Mouse (Mus musculus) cerebellum, adult 8-10 months (tissue): ENCODE measurements at regions not wholly inside any gene's neighbourhood (a gene's known extent, or its start where the extent isn't known, plus 50 kb on each side); places are given as distances from the start of the nearest gene placed in this dataset.

Experiments
- DNase-seq: peaks from one replicate; pipeline ENCODE4 v3.0.0; 2022

GRCm38 (mm10) chr12:110087812-110088211, 191.1 kb upstream of the Dio3 start:
- DNase-seq, result no peak

- DNase-seq, result no peak
Measured at GRCm38 (mm10) chr12:110102186-110102585, 176.7 kb upstream of the Dio3 start.

DNA sequence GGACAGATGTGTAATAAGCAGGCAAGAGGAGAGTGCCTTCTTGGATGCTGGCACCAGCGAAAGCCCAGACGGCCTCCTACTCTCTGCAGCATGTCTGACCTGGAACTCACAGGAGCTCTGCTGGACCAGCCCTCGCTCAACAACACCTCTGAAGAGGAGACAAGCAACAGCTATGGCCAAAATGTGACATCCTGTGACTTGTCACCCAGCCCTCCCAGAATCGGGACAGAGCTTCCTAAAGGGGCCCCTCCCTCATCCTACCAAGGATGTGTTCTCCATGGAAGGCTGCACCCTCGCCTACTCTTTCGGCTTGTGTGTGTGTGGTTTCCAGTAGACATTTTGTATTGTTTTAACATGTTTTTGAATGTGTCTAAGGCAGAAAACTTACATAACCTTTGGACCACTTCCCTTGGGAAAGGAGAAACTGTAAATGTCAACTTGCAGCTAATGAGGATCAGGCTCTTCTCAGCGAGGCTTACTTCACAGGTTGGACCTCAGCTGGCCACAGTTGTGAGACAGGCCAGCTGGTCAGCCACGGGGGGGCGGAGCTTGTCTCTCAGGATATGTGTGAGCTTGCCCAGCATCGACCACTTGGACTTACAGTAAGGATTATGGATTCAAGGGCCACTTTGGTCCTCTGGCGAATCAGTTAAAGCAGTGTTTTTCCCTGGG, 166.7 kb upstream of the Dio3 start:
- DNase-seq, result no peak

DNA sequence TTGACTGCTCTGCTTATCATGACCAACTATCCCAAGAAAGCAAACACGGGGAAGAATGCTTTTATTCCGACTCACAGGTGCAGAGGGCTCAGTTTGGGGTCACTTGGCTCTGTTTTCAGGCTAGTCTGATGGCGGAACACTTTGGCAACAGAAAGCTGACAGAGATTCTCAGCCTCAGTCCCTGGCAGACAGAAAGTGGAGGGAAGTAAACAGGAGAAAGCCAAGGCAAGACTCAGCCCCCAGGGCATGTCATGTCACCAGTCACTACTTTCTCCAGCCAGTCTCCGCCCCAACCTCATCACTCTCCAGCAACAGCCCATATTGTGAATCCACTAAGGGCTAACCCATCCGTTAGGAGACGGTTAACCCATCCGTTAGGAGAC, 166.2 kb upstream of the Dio3 start:
- no peak for DNase-seq

GRCm38 (mm10) chr12:110120141-110120540, 158.7 kb upstream of the Dio3 start:
- no peak for DNase-seq

DNA sequence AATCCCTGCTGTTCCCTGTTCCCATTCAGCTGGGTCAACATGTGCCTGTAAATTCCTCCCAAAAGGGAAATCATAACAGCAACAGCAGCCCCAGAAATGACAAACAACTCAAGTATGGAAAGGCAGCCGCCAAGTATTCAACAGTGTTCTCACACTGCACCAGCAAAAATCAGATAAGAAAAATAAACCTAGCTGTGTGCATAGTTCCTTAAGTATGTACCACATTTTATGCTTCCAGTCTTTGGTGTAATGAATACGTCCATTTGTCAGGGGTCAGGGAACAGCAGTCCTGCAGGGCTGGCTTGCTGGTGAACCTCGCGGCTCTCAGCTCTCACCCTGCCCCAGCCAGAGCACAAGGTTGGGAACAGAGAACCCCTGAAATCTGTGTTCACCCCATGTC, 155.9 kb upstream of the Dio3 start:
- DNase-seq, result no peak

DNA sequence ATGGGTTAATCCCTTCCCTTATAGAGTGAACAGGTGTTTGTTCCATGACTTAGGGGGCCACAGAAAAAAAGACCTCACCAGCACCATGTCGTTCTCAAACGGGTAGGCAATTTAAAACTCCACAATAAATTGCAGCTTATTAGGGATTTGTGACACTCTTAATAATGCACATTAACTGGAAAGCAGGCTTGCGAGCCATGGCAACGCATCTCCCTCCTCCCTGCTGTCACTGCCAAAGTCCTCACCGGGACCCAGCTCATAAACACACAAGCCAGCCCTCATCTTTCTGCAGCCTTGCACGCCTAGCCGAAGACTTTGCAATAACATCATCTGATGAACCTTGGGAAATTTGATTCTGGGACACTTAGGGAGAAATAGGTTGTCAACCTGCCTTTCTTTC, 152.3 kb upstream of the Dio3 start:
- no peak for DNase-seq

DNA sequence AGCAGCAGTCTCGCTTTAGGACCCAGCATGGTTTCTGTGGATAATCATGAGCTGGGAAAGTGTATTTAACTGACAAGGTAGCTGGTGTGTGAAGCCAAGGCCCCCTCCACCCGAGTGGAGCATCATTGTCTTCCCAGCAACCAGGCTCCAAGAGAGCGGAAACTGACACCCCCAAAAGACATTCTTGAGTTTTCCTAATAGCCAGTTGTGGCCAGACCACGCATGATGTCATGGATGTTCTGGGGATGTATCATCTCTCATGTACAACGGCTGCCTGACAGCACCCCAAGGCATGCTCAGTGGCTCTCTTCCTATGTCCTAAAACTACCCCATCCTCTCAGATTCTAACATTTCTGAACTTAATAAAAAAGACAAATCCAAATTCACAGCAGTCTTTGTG, 133.5 kb upstream of the Dio3 start:
- DNase-seq, result no peak

DNA sequence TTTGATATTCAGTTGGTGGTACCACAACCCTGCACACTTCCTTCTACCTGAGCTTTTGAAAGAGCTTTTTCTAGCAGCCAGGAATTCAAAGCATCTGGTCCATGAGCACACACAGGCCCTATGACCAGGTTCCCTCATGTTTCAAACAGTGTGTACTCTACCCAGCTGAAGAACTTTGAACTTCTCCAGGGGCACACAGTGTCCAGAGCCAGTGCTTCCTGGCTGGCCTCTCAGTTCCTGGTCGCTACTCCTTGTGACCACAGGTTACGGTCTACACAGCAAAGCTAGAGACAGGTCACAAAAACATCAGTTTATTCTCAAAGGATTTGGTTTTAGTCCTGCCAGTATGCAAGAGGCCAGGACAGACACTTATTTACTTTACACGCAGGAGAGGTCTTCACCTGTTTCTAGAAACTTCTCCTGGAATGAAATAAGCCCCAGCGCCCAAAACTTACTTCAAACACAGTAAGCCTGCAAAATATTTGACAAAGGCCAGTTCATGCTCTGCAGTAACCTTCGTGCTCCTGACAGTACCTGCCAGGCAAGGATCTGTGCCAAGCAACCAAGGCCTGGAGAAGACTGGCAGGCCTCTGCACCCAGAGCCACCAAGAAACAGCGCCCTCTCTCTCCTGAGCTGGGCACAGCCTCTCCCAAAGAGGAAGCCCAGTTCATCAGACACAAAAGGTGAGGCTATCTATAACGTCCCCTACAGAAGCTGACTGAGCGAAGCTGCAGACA, 124.5 kb upstream of the Dio3 start:
- no peak for DNase-seq

DNA sequence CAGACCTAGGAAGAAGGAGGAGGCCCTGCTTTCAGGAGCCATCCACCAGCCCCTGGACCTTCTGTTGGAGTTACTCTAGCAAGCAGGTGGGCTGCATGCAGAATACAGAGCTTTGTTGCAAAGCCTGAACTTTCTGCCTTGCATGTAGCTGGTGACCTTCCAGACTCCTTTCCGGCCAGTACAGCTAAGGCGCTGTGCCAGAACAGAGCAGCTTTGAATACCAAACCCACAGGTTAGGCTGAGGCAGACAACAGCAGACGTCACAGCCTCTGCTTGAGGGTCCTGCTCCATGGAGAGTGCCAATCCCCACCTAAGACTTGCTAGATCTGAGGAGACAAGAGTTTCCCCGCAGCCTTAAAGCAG, 123.9 kb upstream of the Dio3 start:
- DNase-seq, result no peak

GRCm38 (mm10) chr12:110156441-110156840, 122.4 kb upstream of the Dio3 start:
- no peak for DNase-seq

DNA sequence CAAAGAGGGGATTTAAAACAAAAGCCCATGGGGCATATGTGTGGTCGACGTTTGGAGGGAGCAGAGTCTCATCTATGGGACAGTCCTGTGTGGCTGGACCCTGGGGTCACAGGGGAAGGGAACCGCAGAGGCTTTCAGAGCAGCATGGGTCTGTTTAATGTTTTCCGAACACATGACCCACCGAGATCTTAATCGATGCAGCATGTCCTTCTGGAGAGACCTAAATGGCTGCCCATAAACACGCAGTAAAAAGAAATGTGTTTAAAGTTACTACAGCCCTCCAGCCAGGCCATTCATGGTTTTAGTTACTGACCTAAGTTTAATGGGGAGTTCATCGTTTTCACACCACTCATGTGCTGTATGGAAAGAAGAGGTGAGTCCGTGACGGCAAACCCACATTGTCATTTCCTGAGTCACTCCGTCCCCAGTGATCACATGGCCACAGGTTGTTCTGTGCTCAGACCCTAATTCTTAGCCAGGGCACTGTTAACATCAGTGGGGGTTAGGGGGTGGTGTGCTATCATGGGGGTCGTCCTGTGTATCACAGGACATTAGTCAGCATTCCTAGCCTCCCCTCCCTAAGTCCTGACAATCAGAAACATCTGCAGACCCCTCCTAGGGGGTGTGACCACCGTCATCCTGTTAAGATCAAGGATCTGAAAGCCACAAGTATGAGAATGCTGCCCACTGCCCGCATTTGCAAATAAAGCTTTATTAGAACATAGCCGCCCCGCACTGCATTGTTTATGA, 120.7 kb upstream of the Dio3 start:
- DNase-seq, result no peak

DNA sequence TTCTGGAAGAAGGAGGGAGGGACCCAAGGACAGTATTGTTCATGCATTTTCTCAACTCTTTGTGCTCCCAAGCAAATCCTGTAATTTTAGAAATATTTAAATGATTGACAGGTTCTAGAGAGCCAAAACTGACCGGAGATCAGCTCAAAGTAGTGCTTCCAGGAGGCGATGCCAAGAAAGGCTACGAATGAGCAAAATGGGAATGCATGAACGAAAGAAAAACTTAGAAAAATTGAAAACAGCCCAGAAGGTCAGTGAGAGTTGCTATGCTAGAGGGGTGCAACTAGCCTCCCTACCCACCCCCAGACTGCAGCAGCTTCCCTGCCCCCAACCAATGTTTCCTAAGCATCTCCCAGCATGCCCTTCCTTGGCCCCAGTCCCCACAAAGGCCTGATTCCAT, 117.6 kb upstream of the Dio3 start:
- DNase-seq, result no peak

- DNase-seq, result no peak
Measured at GRCm38 (mm10) chr12:110165462-110165861, 113.4 kb upstream of the Dio3 start.

GRCm38 (mm10) chr12:110168407-110168806, 110.5 kb upstream of the Dio3 start:
- DNase-seq, result no peak

DNA sequence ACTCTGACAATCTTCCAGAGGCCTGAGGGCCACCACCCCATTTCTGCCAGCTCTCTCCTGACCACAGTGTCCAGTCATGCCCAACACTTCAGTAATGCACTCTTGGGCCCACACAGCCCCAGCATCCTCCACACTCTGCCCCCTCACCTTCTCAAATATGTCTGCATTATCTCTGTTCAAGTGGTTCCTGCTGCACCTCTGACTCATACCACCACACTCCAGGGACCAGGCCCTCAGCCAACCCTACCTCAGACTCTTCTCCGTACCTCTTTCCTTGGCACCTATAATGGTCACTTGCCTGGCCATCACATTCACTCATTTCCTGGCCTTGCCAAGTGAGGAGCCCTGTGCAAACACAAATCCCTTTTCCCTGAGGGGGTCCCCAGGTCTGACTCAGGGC, 109.6 kb upstream of the Dio3 start:
- DNase-seq, result no peak

GRCm38 (mm10) chr12:110170496-110170895, 108.4 kb upstream of the Dio3 start:
- DNase-seq, result no peak

DNA sequence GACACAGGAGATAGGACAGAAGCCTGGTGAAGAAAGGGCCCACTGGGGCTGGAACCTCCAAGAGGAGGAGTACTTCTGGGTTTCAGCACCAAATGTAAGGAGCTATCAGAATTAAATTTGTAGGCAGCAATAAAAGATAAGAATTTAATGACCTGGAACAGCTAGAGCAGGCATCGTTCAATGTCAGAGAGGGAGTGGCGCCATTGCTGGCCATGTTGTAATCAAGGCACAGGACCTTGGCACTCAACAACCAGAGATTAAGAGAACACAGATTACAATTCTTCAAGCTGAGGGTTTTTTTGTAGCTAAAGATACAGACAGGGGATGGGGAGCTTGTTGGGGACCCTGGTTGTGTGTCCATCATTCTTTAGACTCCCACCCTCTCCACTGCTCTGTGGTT, 101.0 kb upstream of the Dio3 start:
- no peak for DNase-seq

GRCm38 (mm10) chr12:110183473-110183872, 95.4 kb upstream of the Dio3 start:
- no peak for DNase-seq

DNA sequence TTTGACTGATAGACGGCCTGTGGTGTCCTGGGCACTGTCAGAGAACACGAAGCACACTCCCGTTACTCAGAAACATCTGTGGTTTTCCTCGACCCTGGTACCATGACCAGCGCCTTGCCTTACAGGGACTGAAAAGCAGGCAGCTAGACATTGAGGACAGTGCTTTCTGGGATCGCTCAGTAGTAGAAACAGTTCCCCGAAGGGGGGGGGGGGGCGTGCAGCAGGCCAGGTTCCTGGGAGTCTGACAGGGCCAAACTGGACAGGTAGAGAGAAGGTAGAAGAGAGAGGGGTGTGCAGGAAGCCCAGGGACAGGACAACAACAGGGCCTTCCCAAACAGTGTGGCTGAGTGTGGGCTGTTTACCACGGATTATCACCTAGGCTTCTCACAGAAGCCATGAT, 93.5 kb upstream of the Dio3 start:
- no peak for DNase-seq

DNA sequence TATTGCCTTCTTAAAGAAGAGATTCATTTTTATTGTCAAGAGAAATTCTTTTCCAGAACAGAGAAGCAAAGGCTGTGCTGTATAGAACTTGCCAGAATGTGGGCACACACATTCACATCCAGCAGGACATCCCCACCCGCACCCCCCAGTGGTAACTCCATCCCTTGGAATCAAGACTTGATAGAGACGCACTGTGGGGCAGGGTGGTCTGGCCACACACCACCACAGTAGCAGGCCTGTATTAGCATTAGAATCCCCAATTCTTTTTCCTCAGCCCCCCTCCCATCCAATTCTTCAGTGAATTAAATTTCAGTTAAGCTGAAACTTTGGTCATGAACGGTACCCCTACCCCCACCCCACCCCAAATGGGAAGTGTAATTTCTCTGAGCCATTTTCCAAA, 92.5 kb upstream of the Dio3 start:
- DNase-seq, result no peak

GRCm38 (mm10) chr12:110186911-110187245, 92.0 kb upstream of the Dio3 start:
- no peak for DNase-seq

DNA sequence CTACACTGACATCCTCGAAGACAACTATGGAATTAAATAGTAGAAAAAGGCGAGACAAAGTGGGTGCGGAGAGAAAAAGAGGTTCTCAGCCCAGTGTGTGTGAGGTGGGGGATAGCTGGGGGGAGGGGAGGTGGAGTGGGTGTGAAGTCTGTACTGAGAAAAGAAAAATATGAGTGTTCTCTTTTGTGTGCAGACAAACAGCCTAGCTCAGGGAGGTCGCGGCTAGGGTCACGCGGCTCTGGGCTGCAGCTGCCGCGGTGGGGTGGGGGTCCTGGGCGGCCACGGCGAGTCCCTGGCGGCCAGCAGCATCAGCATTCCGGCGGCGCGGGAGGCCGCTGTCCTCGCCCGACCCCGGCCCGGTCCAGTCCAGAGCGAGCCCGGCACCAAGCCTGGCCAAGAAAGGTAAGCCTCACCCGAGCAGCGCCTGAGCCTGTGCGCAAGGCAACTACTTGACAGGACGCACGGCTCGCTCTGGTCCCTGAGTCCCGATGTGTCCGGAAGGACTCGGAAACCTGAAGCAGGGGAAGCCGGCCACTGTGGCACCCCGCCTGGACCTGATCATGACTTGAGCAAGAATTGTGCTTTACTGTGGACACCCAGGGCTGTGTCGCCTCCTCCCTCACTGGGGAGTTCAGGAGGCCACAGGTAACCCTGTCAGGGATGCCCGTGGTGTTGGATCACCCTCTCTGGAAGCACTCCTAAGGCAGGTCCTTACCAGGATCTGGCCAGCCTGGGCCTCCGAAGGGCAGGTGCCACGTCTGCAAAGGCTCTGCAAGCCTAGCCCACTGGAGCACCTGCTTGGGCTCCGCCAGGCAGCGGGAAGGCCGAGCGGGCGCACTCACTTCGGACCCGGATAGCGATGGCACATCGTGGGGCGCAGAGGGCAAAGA, 91.4 kb upstream of the Dio3 start:
- no peak for DNase-seq
